Comparison of ENCODE assay signal across 25 mouse cellular contexts in the genomic region with DNA sequence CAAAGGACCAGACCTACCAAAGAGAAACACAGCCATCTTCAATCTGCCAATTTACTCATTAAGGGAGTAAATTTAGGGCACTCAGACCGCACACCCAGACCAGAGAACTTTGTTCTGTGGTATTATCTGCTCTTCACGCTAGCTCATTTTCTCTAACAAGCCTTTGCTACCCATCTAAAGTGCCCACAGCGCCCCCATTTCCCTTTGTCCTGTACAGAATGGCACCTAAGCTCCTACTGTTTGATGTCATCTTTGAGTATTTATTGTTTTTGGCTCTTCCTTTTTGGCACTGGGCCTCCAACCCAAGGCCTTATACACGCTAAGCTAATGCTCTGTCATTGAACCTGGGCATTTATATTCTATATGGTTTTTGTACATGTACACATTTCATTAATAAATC. TPM values are rescaled to one million over a fixed set of nuclear protein-coding genes. Genes with fewer than 3 reads are reported as not detected.
DNase-seq lines count a peak whose midpoint lies in the region; ATAC-seq and TF ChIP-seq lines count a peak whose summit lies in the region.
"Had no signal": no experiment of that assay in that cellular context is flagged by ENCODE, and none has a peak within 500 bp of the region (broad histone marks: within the 10 kb centered on the region; RNA-seq: fewer than 3 reads in every experiment).

No protein-coding gene starts in this region.

- no peak overlapping the region for H3K4me3 ChIP-seq in hindbrain, postnatal 0 days (ENCODE audit: low read length)
- H3K4me3 ChIP-seq in hindbrain, embryonic 14.5 days (replicated peaks; ENCODE audit: low read length) = no peak overlapping the region
- H3K4me3 ChIP-seq: embryonic facial prominence, embryonic 13.5 days; hindbrain, embryonic 12.5 days; limb, embryonic 13.5 days; myocyte; neural tube, embryonic 12.5 days had no signal

- no peak overlapping the region for H3K4me2 ChIP-seq in hindbrain, postnatal 0 days (ENCODE audit: low read depth, low read length)
- no peak overlapping the region for H3K4me2 ChIP-seq in hindbrain, embryonic 14.5 days (replicated peaks)
- H3K4me2 ChIP-seq: embryonic facial prominence, embryonic 13.5 days; heart, embryonic 11.5 days; hindbrain, embryonic 12.5 days; limb, embryonic 13.5 days; liver, embryonic 11.5 days; midbrain, embryonic 11.5 days; neural tube, embryonic 12.5 days had no signal

- DNase-seq in hindbrain, postnatal 0 days (ENCODE audit: low spot score) = no peak
- DNase-seq in hindbrain, embryonic 14.5 days (ENCODE audit: low spot score) = no peak
- DNase-seq in kidney, postnatal 25 days = peak; percentile 48 to 50
- no peak for DNase-seq in kidney, adult 11 months
- DNase-seq in lung, postnatal 36 days = peak; percentile 66
- no peak for DNase-seq in lung, postnatal 4 days
- no peak for DNase-seq in embryo, embryonic 10 days (ENCODE audit: low spot score)
- DNase-seq: adrenal gland, adult 2 months; cerebellum, adult 11 months; cerebellum, adult 9-10 months; cerebellum, postnatal 36 days; heart, postnatal 36 days; thymus, adult 2 months; thymus, postnatal 36 days had no signal

- H3K27ac ChIP-seq in hindbrain, postnatal 0 days = no peak overlapping the region
- no peak overlapping the region for H3K27ac ChIP-seq in hindbrain, embryonic 14.5 days
- H3K27ac ChIP-seq: embryonic facial prominence, embryonic 13.5 days; hindbrain, embryonic 12.5 days; limb, embryonic 13.5 days; neural tube, embryonic 12.5 days had no signal

- H3K9me3 ChIP-seq in hindbrain, postnatal 0 days (ENCODE audit: low read length) = no peaks in the 10 kb centered on the region
- 0 out of 2 replicates have a peak, but pooled peaks cover 5% of the 10 kb centered on the region for H3K9me3 ChIP-seq in hindbrain, embryonic 14.5 days (ENCODE audit: control insufficient read depth, low read length)
- H3K9me3 ChIP-seq: embryonic facial prominence, embryonic 13.5 days; hindbrain, embryonic 12.5 days; neural tube, embryonic 12.5 days had no signal

- H3K4me1 ChIP-seq in hindbrain, postnatal 0 days (ENCODE audit: insufficient read depth, low read length) = no peaks in the 10 kb centered on the region
- H3K4me1 ChIP-seq in hindbrain, embryonic 14.5 days (replicated peaks; ENCODE audit: control insufficient read depth, insufficient read depth, low read length) = no peaks in the 10 kb centered on the region
- H3K4me1 ChIP-seq: hindbrain, embryonic 12.5 days; neural tube, embryonic 12.5 days had no signal

- H3K27me3 ChIP-seq in hindbrain, postnatal 0 days (ENCODE audit: insufficient read depth, low read length) = no peaks in the 10 kb centered on the region
- H3K27me3 ChIP-seq in hindbrain, embryonic 14.5 days (ENCODE audit: control insufficient read depth, insufficient read depth, low read length) = no peaks in the 10 kb centered on the region
- H3K27me3 ChIP-seq: embryonic facial prominence, embryonic 13.5 days; hindbrain, embryonic 12.5 days; limb, embryonic 13.5 days; neural tube, embryonic 12.5 days had no signal

- no peak overlapping the region for H3K9ac ChIP-seq in hindbrain, postnatal 0 days (replicated peaks; ENCODE audit: low read length)
- no peak overlapping the region for H3K9ac ChIP-seq in hindbrain, embryonic 14.5 days
- H3K9ac ChIP-seq: embryonic facial prominence, embryonic 13.5 days; hindbrain, embryonic 12.5 days; limb, embryonic 13.5 days; neural tube, embryonic 12.5 days had no signal

- 0 out of 2 replicates have a peak, but pooled peaks have one; percentile 0 for TF ChIP-seq CTCF in hindbrain, postnatal 0 days (IDR thresholded peaks at IDR 0.05; ENCODE audit: low read depth)

- no peak for ATAC-seq in hindbrain, postnatal 0 days
- no peak for ATAC-seq in hindbrain, embryonic 14.5 days (ENCODE audit: low FRiP score)
- ATAC-seq: activated CD4-positive, CD25-positive, alpha-beta regulatory T cell, adult 4 months; forebrain, embryonic 16.5 days; intestine, postnatal 0 days had no signal

- no peaks in the 10 kb centered on the region for H3K36me3 ChIP-seq in hindbrain, postnatal 0 days (ENCODE audit: insufficient read depth, low read length)
- H3K36me3 ChIP-seq in hindbrain, embryonic 14.5 days (replicated peaks; ENCODE audit: control insufficient read depth, insufficient read depth) = no peaks in the 10 kb centered on the region
- H3K36me3 ChIP-seq: embryonic facial prominence, embryonic 13.5 days; hindbrain, embryonic 12.5 days; limb, embryonic 13.5 days; neural tube, embryonic 12.5 days had no signal

- WGBS in hindbrain, postnatal 0 days = 71% methylated on average over 4 of the region's 4 CpGs
- 80% methylated on average over 4 of the region's 4 CpGs for WGBS in hindbrain, embryonic 14.5 days

RNA-seq across cellular contexts. Expression of gene Elk3, which starts 9.2 kb away (rescaled TPM):
- total RNA-seq in hindbrain, postnatal 0 days (2014; rRNA removed) = 7.6 and 9.5 TPM in 2 replicates
- polyA plus RNA-seq in hindbrain, postnatal 0 days (2015; fragmentation: Nextera tagmentation; extraction: Ambion mirVana) = 6.2 and 7.1 TPM in 2 replicates
- 7.9 and 11.3 TPM in 2 replicates for polyA plus RNA-seq in hindbrain, embryonic 14.5 days (2014; fragmentation: Nextera tagmentation; extraction: Ambion mirVana)

Comparison
In these comparisons a context has a peak if more than half of its experiments do, and no peak if none do; other contexts are left out.
1. DNase-seq: peak in kidney, postnatal 25 days (2 of 2) and lung, postnatal 36 days (single experiment); none in hindbrain, postnatal 0 days (single experiment), hindbrain, embryonic 14.5 days (single experiment), kidney, adult 11 months (single experiment), lung, postnatal 4 days (0 of 2) and embryo, embryonic 10 days (single experiment).